In genomic region chr5:16947430-16947829, GRCm38 (mm10) we compare ENCODE assay signal across 8 mouse cellular contexts.
A peak's percentile ranks its signal among the peaks of the same experiment; 100 is the strongest.
DNase-seq lines count a peak whose midpoint lies in the region; ATAC-seq lines count a peak whose summit lies in the region.

No protein-coding gene starts in this region.

- intact Hi-C loops in left cerebral cortex, postnatal 14 days (cut with DNase I), result loop anchor here (5.0 kb wide), 1 partner anchor 625 kb away; the partner anchor contains the start of gene Sema3c
- intact Hi-C loops in left cerebral cortex, postnatal 4 days (cut with DNase I), result no loop called here

- no peak overlapping the region for H3K9ac ChIP-seq in forebrain, embryonic 16.5 days (replicated peaks; ENCODE audit: low read depth, low read length)

- no peaks in the 10 kb centered on the region for H3K4me1 ChIP-seq in forebrain, embryonic 16.5 days (replicated peaks; ENCODE audit: control insufficient read depth, insufficient read depth, low read length)

- no peaks in the 10 kb centered on the region for H3K36me3 ChIP-seq in forebrain, embryonic 16.5 days (ENCODE audit: control insufficient read depth, insufficient read depth)

- no peaks in the 10 kb centered on the region for H3K9me3 ChIP-seq in forebrain, embryonic 16.5 days (ENCODE audit: control insufficient read depth, low read length)

- whole genome bisulfite sequencing in forebrain, embryonic 16.5 days, result 19% methylated on average over 1 of the region's 1 CpGs

- DNase-seq in left cerebral cortex, postnatal 14 days (ENCODE audit: low spot score in 2 of 2), result peak; percentile 38
- no peak for DNase-seq in left cerebral cortex, postnatal 4 days
- peak; percentile 62 for DNase-seq in R1 (ENCODE audit: low read depth, low spot score)
- DNase-seq in cerebellum, adult 18-20 months, result no peak
- DNase-seq in cerebellum, postnatal 36 days, result no peak
- no peak for DNase-seq in thymus, postnatal 4 days

- peak; percentile 85 for ATAC-seq in forebrain, embryonic 16.5 days
- peak; percentile 90 for ATAC-seq in megakaryocyte progenitor cell, adult 5-6 weeks (replicated peaks; ENCODE audit: poor library complexity)

- no peak overlapping the region for H3K27ac ChIP-seq in forebrain, embryonic 16.5 days (ENCODE audit: low read length)

- no peak overlapping the region for H3K4me3 ChIP-seq in forebrain, embryonic 16.5 days (replicated peaks; ENCODE audit: low read length)

- H3K27me3 ChIP-seq in forebrain, embryonic 16.5 days (replicated peaks; ENCODE audit: control insufficient read depth, insufficient read depth, low read length), result no peaks in the 10 kb centered on the region

- no peak overlapping the region for H3K4me2 ChIP-seq in forebrain, embryonic 16.5 days (ENCODE audit: low read length)

Comparison
In these comparisons a context has a peak if more than half of its experiments do, and no peak if none do; other contexts are left out.
1. DNase-seq: peak in left cerebral cortex, postnatal 14 days (2 of 2) and R1 (single experiment); none in left cerebral cortex, postnatal 4 days (single experiment), cerebellum, adult 18-20 months (0 of 2), cerebellum, postnatal 36 days (0 of 2) and thymus, postnatal 4 days (single experiment).